ENCODE assay signal across 8 mouse cellular contexts in genomic region chr17:45684667-45685131, GRCm38 (mm10). TPM values are rescaled to one million over a fixed set of nuclear protein-coding genes. Genes with fewer than 3 reads are reported as not detected.
DNase-seq lines count a peak whose midpoint lies in the region; ATAC-seq and TF ChIP-seq lines count a peak whose summit lies in the region.

No protein-coding gene starts in this region.

- WGBS in heart, embryonic 13.5 days: 31% methylated on average over 14 of the region's 14 CpGs
- WGBS in forebrain, embryonic 13.5 days: 23% methylated on average over 14 of the region's 14 CpGs
- 37% methylated on average over 14 of the region's 14 CpGs for WGBS in liver, embryonic 14.5 days (ENCODE audit: insufficient replicate concordance)

- H3K36me3 ChIP-seq in heart, embryonic 13.5 days: no peaks in the 10 kb centered on the region
- no peaks in the 10 kb centered on the region for H3K36me3 ChIP-seq in ES-E14 (ENCODE audit: control insufficient read depth, insufficient read depth, low read length, poor library complexity, severe bottlenecking)
- H3K36me3 ChIP-seq in forebrain, embryonic 13.5 days (ENCODE audit: poor library complexity, severe bottlenecking): no peaks in the 10 kb centered on the region
- no peaks in the 10 kb centered on the region for H3K36me3 ChIP-seq in liver, embryonic 14.5 days (replicated peaks; ENCODE audit: control insufficient read depth, insufficient read depth, low read depth)

- peaks cover 47% of the 10 kb centered on the region for H3K4me1 ChIP-seq in heart, embryonic 13.5 days
- peaks cover 7 to 12% of the 10 kb centered on the region in 2 experiments; a peak in 2 of 4 replicates for H3K4me1 ChIP-seq in ES-E14 (ENCODE audit: control insufficient read depth in 2 of 2, insufficient read depth in 2 of 2, low read length in 2 of 2, poor library complexity in 1 of 2)
- peaks cover 38% of the 10 kb centered on the region for H3K4me1 ChIP-seq in forebrain, embryonic 13.5 days
- peaks cover 10 to 16% of the 10 kb centered on the region in 2 experiments for H3K4me1 ChIP-seq in liver, embryonic 14.5 days (replicated peaks; ENCODE audit: control insufficient read depth in 2 of 2, insufficient read depth in 2 of 2, low read length in 1 of 2)

- 0 out of 2 replicates have a peak, but pooled peaks have one; percentile 4 for ATAC-seq in heart, embryonic 13.5 days (ENCODE audit: extremely low read depth, insufficient number of reproducible peaks, low FRiP score, low TSS enrichment)
- 0 out of 2 replicates have a peak, but pooled peaks have one; percentile 7 for ATAC-seq in forebrain, embryonic 13.5 days
- no peak for ATAC-seq in liver, embryonic 14.5 days (ENCODE audit: insufficient read depth)
- ATAC-seq in megakaryocyte progenitor cell, adult 5-6 weeks (replicated peaks; ENCODE audit: poor library complexity): no peak

- H3K9me3 ChIP-seq in heart, embryonic 13.5 days: 0 out of 2 replicates have a peak, but pooled peaks cover 5% of the 10 kb centered on the region
- no peaks in the 10 kb centered on the region for H3K9me3 ChIP-seq in ES-E14 (ENCODE audit: control insufficient read depth, insufficient read depth, low read depth, low read length)
- H3K9me3 ChIP-seq in forebrain, embryonic 13.5 days (replicated peaks): no peaks in the 10 kb centered on the region
- no peaks in the 10 kb centered on the region for H3K9me3 ChIP-seq in liver, embryonic 14.5 days (ENCODE audit: control insufficient read depth, low read length)

- no peak for TF ChIP-seq CTCF in liver, embryonic 14.5 days (IDR thresholded peaks at IDR 0.05; ENCODE audit: low read depth)

- no peak for TF ChIP-seq EP300 in liver, embryonic 14.5 days (IDR thresholded peaks at IDR 0.05; ENCODE audit: low read depth)

- H3K9ac ChIP-seq in heart, embryonic 13.5 days: peak overlapping the region; percentile 97
- peak overlapping the region; percentile 55 for H3K9ac ChIP-seq in ES-E14 (ENCODE audit: insufficient read depth, low read depth, low read length, poor library complexity, severe bottlenecking)
- peak overlapping the region; percentile 95 for H3K9ac ChIP-seq in forebrain, embryonic 13.5 days
- peak overlapping the region; percentile 87; the same call in 1 of the 2 replicates for H3K9ac ChIP-seq in liver, embryonic 14.5 days (replicated peaks)

- no peaks in the 10 kb centered on the region for H3K27me3 ChIP-seq in heart, embryonic 13.5 days (replicated peaks)
- no peaks in the 10 kb centered on the region for H3K27me3 ChIP-seq in forebrain, embryonic 13.5 days
- no peaks in the 10 kb centered on the region for H3K27me3 ChIP-seq in liver, embryonic 14.5 days (ENCODE audit: control insufficient read depth, insufficient read depth, low read length)

- DNase-seq in heart, adult 8-10 months (ENCODE audit: low spot score): no peak
- no peak for DNase-seq in ES-E14 (ENCODE audit: low read depth, low spot score)
- DNase-seq in liver, embryonic 14.5 days (ENCODE audit: low read depth in 3 of 3, low spot score in 3 of 3): no peak
- DNase-seq in adrenal gland, postnatal 25 days: no peak
- no peak for DNase-seq in left cerebral cortex, postnatal 14 days (ENCODE audit: low spot score in 2 of 2)

- peak overlapping the region; percentile 95 for H3K4me2 ChIP-seq in heart, embryonic 13.5 days
- peak overlapping the region; percentile 79 for H3K4me2 ChIP-seq in forebrain, embryonic 13.5 days
- peak overlapping the region; percentile 82 for H3K4me2 ChIP-seq in liver, embryonic 14.5 days (ENCODE audit: low read depth)

- intact Hi-C loops in left cerebral cortex, postnatal 14 days (cut with DNase I): no loop called here

- peak overlapping the region; percentile 78 for H3K27ac ChIP-seq in heart, embryonic 13.5 days (replicated peaks)
- H3K27ac ChIP-seq in ES-E14 (ENCODE audit: insufficient read depth, low read depth, low read length, poor library complexity, severe bottlenecking): no peak overlapping the region
- H3K27ac ChIP-seq in forebrain, embryonic 13.5 days: peak overlapping the region; percentile 89
- no peak overlapping the region for H3K27ac ChIP-seq in liver, embryonic 14.5 days

- H3K4me3 ChIP-seq in heart, embryonic 13.5 days: peak overlapping the region; percentile 94
- peak overlapping the region; percentile 66 to 93 for H3K4me3 ChIP-seq in ES-E14 (ENCODE audit: insufficient read depth in 1 of 2, low read depth in 1 of 2, low read length in 2 of 2, poor library complexity in 1 of 2, severe bottlenecking in 1 of 2)
- H3K4me3 ChIP-seq in forebrain, embryonic 13.5 days: peak overlapping the region; percentile 83
- peak overlapping the region; percentile 60 to 81 for H3K4me3 ChIP-seq in liver, embryonic 14.5 days (ENCODE audit: insufficient read depth in 1 of 2, low read depth in 2 of 2, low read length in 2 of 2)

- in situ Hi-C loops in ES-E14 (cut with MboI; ENCODE audit: low sequenced_read_pairs in 2 of 2, unreplicated experiment in 2 of 2): no loop called here

TF ChIP-seq in ES-E14, 5 proteins besides CTCF, POLR2A, EP300 and RAD21:
- TF ChIP-seq ZNF384 (IDR thresholded peaks at IDR 0.05; ENCODE audit: low read depth, low read length) (no peak), HCFC1 (IDR thresholded peaks at IDR 0.05; ENCODE audit: borderline replicate concordance, insufficient read depth, low read length) (no peak), CHD2 (IDR thresholded peaks at IDR 0.05; ENCODE audit: low read depth, low read length) (no peak), MAFK (IDR thresholded peaks at IDR 0.05; ENCODE audit: insufficient read depth, low read depth, low read length) (no peak), ZC3H11A (IDR thresholded peaks at IDR 0.05; ENCODE audit: borderline replicate concordance, low read depth, low read length) (no peak)

RNA-seq across cellular contexts. Expression of gene Mrpl14, which starts 1.4 kb away (rescaled TPM):
- polyA plus RNA-seq in heart, embryonic 13.5 days (2015; fragmentation: Nextera tagmentation; extraction: Ambion mirVana): 126 and 147 TPM in 2 replicates
- total RNA-seq in heart, adult 8-10 months (2022): 100 to 1,000 TPM; 163 to 174 (median 168) TPM
- total RNA-seq in ES-E14 (2012; rRNA removed): 39.2 and 48.2 TPM in 2 replicates
- polyA plus RNA-seq in forebrain, embryonic 13.5 days (2015; fragmentation: Nextera tagmentation; extraction: Ambion mirVana): 116 and 125 TPM in 2 replicates
- 60.8 and 82.6 TPM in 2 replicates for polyA plus RNA-seq in liver, embryonic 14.5 days (2012; rRNA removed)
- 142 and 148 TPM in 2 replicates for polyA plus RNA-seq in liver, embryonic 14.5 days (2014; fragmentation: Nextera tagmentation; extraction: Ambion mirVana)
- 35.2 and 47.5 TPM in 2 replicates for total RNA-seq in megakaryocyte progenitor cell, adult 5-6 weeks (2015)
- 24.9 and 34.2 TPM in 2 replicates for total RNA-seq in megakaryocyte progenitor cell, adult 5-6 weeks (2017)
- 101 and 124 TPM in 2 replicates for total RNA-seq in adrenal gland, postnatal 25 days (2021)
- 10 to 100 TPM; 42.9 to 46.3 TPM for total RNA-seq in left cerebral cortex, postnatal 14 days (2021)

RNA-seq across cellular contexts. Expression of gene Tmem63b, which starts 2.0 kb away (rescaled TPM):
- 35.5 and 39.3 TPM in 2 replicates for polyA plus RNA-seq in heart, embryonic 13.5 days (2015; fragmentation: Nextera tagmentation; extraction: Ambion mirVana)
- total RNA-seq in heart, adult 8-10 months (2022): 10 to 100 TPM; 91.5 to 96.4 (median 93.2) TPM
- total RNA-seq in ES-E14 (2012; rRNA removed): 89.1 and 139 TPM in 2 replicates
- 91.1 and 92.9 TPM in 2 replicates for polyA plus RNA-seq in forebrain, embryonic 13.5 days (2015; fragmentation: Nextera tagmentation; extraction: Ambion mirVana)
- 10.4 and 11.0 TPM in 2 replicates for polyA plus RNA-seq in liver, embryonic 14.5 days (2012; rRNA removed)
- 4.1 and 5.4 TPM in 2 replicates for polyA plus RNA-seq in liver, embryonic 14.5 days (2014; fragmentation: Nextera tagmentation; extraction: Ambion mirVana)
- 3.9 and 5.0 TPM in 2 replicates for total RNA-seq in megakaryocyte progenitor cell, adult 5-6 weeks (2015)
- 2.0 and 5.5 TPM in 2 replicates for total RNA-seq in megakaryocyte progenitor cell, adult 5-6 weeks (2017)
- total RNA-seq in adrenal gland, postnatal 25 days (2021): 51.6 TPM in 2 replicates
- 100 to 1,000 TPM; 220 to 225 TPM for total RNA-seq in left cerebral cortex, postnatal 14 days (2021)

RNA-seq across cellular contexts. Expression of gene Capn11, which starts 25.6 kb away (rescaled TPM):
- polyA plus RNA-seq in heart, embryonic 13.5 days (2015; fragmentation: Nextera tagmentation; extraction: Ambion mirVana): 0.18 and 0.33 TPM in 2 replicates
- under 1 TPM in 1 of 4 experiments, not detected in 3; 0.97 TPM for total RNA-seq in heart, adult 8-10 months (2022)
- 0.48 TPM in 1 of 2 replicates, not detected in the other for total RNA-seq in ES-E14 (2012; rRNA removed)
- 0.30 and 0.72 TPM in 2 replicates for polyA plus RNA-seq in forebrain, embryonic 13.5 days (2015; fragmentation: Nextera tagmentation; extraction: Ambion mirVana)
- not detected in 2 replicates for polyA plus RNA-seq in liver, embryonic 14.5 days (2012; rRNA removed)
- polyA plus RNA-seq in liver, embryonic 14.5 days (2014; fragmentation: Nextera tagmentation; extraction: Ambion mirVana): not detected in 2 replicates
- 0.07 TPM in 1 of 2 replicates, not detected in the other for total RNA-seq in megakaryocyte progenitor cell, adult 5-6 weeks (2015)
- 0.17 TPM in 1 of 2 replicates, not detected in the other for total RNA-seq in megakaryocyte progenitor cell, adult 5-6 weeks (2017)
- total RNA-seq in adrenal gland, postnatal 25 days (2021): 0.46 TPM in 1 of 2 replicates, not detected in the other
- total RNA-seq in left cerebral cortex, postnatal 14 days (2021): 1 to 10 TPM in 1 of 2 experiments, under 1 TPM in 1; 0.13 to 1.6 TPM

RNA-seq across cellular contexts. Expression of gene 1600014C23Rik, which starts 48.9 kb away (rescaled TPM):
- 0.64 and 0.84 TPM in 2 replicates for polyA plus RNA-seq in heart, embryonic 13.5 days (2015; fragmentation: Nextera tagmentation; extraction: Ambion mirVana)
- total RNA-seq in heart, adult 8-10 months (2022): 1 to 10 TPM in 1 of 4 experiments, under 1 TPM in 3; 0.56 to 1.2 (median 0.94) TPM
- total RNA-seq in ES-E14 (2012; rRNA removed): 0.58 TPM in 1 of 2 replicates, not detected in the other
- polyA plus RNA-seq in forebrain, embryonic 13.5 days (2015; fragmentation: Nextera tagmentation; extraction: Ambion mirVana): 0.48 TPM in 1 of 2 replicates, not detected in the other
- polyA plus RNA-seq in liver, embryonic 14.5 days (2012; rRNA removed): not detected in 2 replicates
- not detected in 2 replicates for polyA plus RNA-seq in liver, embryonic 14.5 days (2014; fragmentation: Nextera tagmentation; extraction: Ambion mirVana)
- not detected in 2 replicates for total RNA-seq in megakaryocyte progenitor cell, adult 5-6 weeks (2015)
- total RNA-seq in megakaryocyte progenitor cell, adult 5-6 weeks (2017): not detected in 2 replicates
- not detected in 2 replicates for total RNA-seq in adrenal gland, postnatal 25 days (2021)
- total RNA-seq in left cerebral cortex, postnatal 14 days (2021): under 1 TPM in 1 of 2 experiments, not detected in 1; 0.77 TPM

Comparison
In these comparisons a context has a peak if more than half of its experiments do, and no peak if none do; other contexts are left out.
1. ATAC-seq: peak in heart, embryonic 13.5 days (single experiment) and forebrain, embryonic 13.5 days (single experiment); none in liver, embryonic 14.5 days (single experiment) and megakaryocyte progenitor cell, adult 5-6 weeks (single experiment).
2. H3K27ac ChIP-seq: peak in heart, embryonic 13.5 days (single experiment) and forebrain, embryonic 13.5 days (single experiment); none in ES-E14 (single experiment) and liver, embryonic 14.5 days (single experiment).
3. Peak in every context shown above with its lines, with median percentiles within 50 percentile points of each other: H3K4me2 ChIP-seq, H3K4me3 ChIP-seq and H3K9ac ChIP-seq.